Mouse (Mus musculus): ENCODE measurements around the gene Mknk2.

DNA sequence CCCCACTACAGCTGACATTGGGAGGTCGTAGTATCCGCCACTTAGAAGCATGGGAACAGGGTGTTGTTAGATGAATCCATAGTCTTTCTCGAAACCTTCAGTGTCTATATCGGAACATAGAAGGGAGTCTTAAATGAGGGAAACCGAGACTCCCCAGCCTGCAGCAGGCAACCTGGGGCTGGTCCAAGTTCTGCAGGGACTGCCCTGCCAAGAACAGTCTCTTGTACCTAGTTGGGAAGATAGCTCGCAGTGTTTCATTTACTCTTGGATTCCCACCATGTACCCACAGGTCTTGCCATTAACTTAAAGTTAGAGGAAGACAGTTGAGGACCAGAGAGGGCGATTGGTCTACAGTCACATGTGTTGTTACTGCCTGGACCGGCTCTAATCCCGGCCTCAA lies 57.5 kb downstream of the Mknk2 start:
- TF ChIP-seq POLR2AphosphoS2 (IDR thresholded peaks at IDR 0.05; ENCODE audit: low read length) (no peak), CHD2 (IDR thresholded peaks at IDR 0.05; ENCODE audit: low read length) (no peak), HCFC1 (IDR thresholded peaks at IDR 0.05; ENCODE audit: low read depth, low read length) (no peak), TCF12 (IDR thresholded peaks at IDR 0.05; ENCODE audit: low read depth, low read length) (no peak), MYB (IDR thresholded peaks at IDR 0.05; ENCODE audit: low read depth, low read length) (no peak), POLR2A (IDR thresholded peaks at IDR 0.05; ENCODE audit: control insufficient read depth in 1 of 2, insufficient read depth in 1 of 2, low read depth in 1 of 2, low read length in 2 of 2, poor library complexity in 1 of 2) (no peak), CTCF (IDR thresholded peaks at IDR 0.05 in 2 of 3, conservative IDR thresholded peaks at IDR 0.05 in 1 of 3; ENCODE audit: control insufficient read depth in 1 of 3, insufficient read depth in 1 of 3, low read depth in 2 of 3, low read length in 3 of 3, poor library complexity in 1 of 3, severe bottlenecking in 1 of 3) (no peak), ZNF384 (IDR thresholded peaks at IDR 0.05; ENCODE audit: low read depth, low read length) (no peak)

All from MEL (cell line).